ENCODE assay signal across 24 mouse cellular contexts in the genomic region with DNA sequence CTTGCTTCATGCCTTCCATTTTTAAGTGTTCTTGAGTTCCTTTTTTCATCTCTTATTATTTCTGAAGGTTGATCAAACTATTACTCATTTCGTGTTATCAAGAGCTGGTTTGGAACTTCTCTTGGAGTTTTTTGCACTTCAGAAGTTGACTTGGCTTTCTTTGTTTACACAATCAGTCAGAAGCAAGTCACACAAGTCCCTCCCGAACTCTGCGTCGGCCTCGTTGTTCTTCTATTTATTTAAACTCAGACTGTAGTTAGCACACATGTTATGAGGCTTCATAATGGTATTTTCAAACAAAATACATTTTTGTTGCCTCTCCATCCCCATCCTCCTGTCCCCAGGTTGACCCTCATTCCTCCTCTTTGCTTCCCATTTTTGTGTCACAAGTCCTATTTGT.
"Had no signal": no experiment of that assay in that cellular context is flagged by ENCODE, and none has a peak within 500 bp of the region (broad histone marks: within the 10 kb centered on the region; RNA-seq: fewer than 3 reads in every experiment).

No protein-coding gene starts in this region.

- H3K4me2 ChIP-seq: heart, embryonic 12.5 days; hindbrain, embryonic 12.5 days; hindbrain, embryonic 14.5 days; intestine, embryonic 15.5 days; limb, embryonic 12.5 days had no signal

- DNase-seq: gastrocnemius, adult 2 months; gastrocnemius, postnatal 10 days; gastrocnemius, postnatal 25 days; heart, adult 18-20 months; heart, postnatal 10 days; heart, postnatal 4 days; kidney, adult 18-20 months; kidney, adult 8-10 months; kidney, postnatal 10 days; kidney, postnatal 25 days; kidney, postnatal 4 days had no signal

- H3K9ac ChIP-seq: heart, embryonic 12.5 days; hindbrain, embryonic 12.5 days; hindbrain, embryonic 14.5 days; intestine, embryonic 15.5 days; limb, embryonic 12.5 days had no signal

- H3K27me3 ChIP-seq: heart, embryonic 12.5 days; hindbrain, embryonic 12.5 days; intestine, embryonic 15.5 days; limb, embryonic 12.5 days had no signal

- H3K27ac ChIP-seq: gastrocnemius, adult 2 months; heart, embryonic 10.5 days; hindbrain, embryonic 10.5 days; hindbrain, embryonic 12.5 days; hindbrain, embryonic 14.5 days; intestine, embryonic 15.5 days; layer of hippocampus, adult 2 months; left cerebral cortex, adult 2 months; limb, embryonic 10.5 days; limb, embryonic 12.5 days had no signal

- H3K36me3 ChIP-seq: heart, embryonic 10.5 days; heart, embryonic 12.5 days; hindbrain, embryonic 10.5 days; hindbrain, embryonic 12.5 days; intestine, embryonic 15.5 days; limb, embryonic 10.5 days; limb, embryonic 12.5 days had no signal

- H3K9me3 ChIP-seq: heart, embryonic 10.5 days; heart, embryonic 12.5 days; hindbrain, embryonic 10.5 days; hindbrain, embryonic 12.5 days; intestine, embryonic 15.5 days; limb, embryonic 10.5 days; limb, embryonic 12.5 days had no signal

- H3K4me1 ChIP-seq: heart, embryonic 10.5 days; hindbrain, embryonic 10.5 days; hindbrain, embryonic 12.5 days; intestine, embryonic 15.5 days; limb, embryonic 10.5 days; limb, embryonic 12.5 days had no signal

- ATAC-seq: hindbrain, embryonic 16.5 days; inflammation-experienced regulatory T-cells, adult 6 months; intestine, embryonic 15.5 days; intestine, postnatal 0 days had no signal

- H3K4me3 ChIP-seq: gastrocnemius, adult 2 months; heart, embryonic 10.5 days; heart, embryonic 12.5 days; hindbrain, embryonic 10.5 days; hindbrain, embryonic 12.5 days; intestine, embryonic 15.5 days; layer of hippocampus, adult 2 months; left cerebral cortex, adult 2 months; limb, embryonic 10.5 days; limb, embryonic 12.5 days had no signal
